Mouse (Mus musculus) myocyte (in vitro differentiated cells): ENCODE measurements around the gene Prpf8.

Experiments
- CEBPB ChIP-seq: IDR thresholded peaks from 2 replicates; pipeline ENCODE4 v1.6.1; 2011; ENCODE audit warnings: mild to moderate bottlenecking, moderate library complexity; ENCODE audit not compliant: poor library complexity, insufficient read depth, severe bottlenecking
- E2F4 ChIP-seq: IDR thresholded peaks from one replicate; pipeline ENCODE4 v1.6.1; 2011; ENCODE audit warnings: mild to moderate bottlenecking, control low read depth, moderate library complexity; ENCODE audit not compliant: insufficient read depth
- MAX ChIP-seq: IDR thresholded peaks from one replicate; pipeline ENCODE4 v1.6.1; 2011; ENCODE audit warnings: low read depth, mild to moderate bottlenecking, control low read depth
- MYOD1 ChIP-seq, 3 experiments: IDR thresholded peaks; one replicate each; pipeline ENCODE4 v1.6.1; 2011; ENCODE audit warnings: control low read depth in 2 of 3, low read depth in 2 of 3, mild to moderate bottlenecking in 2 of 3, moderate library complexity in 1 of 3; ENCODE audit not compliant: insufficient read length in 2 of 3, control insufficient read depth in 1 of 3
- MYOG ChIP-seq, 3 experiments: IDR thresholded peaks; one replicate each; pipeline ENCODE4 v1.6.1; 2011; ENCODE audit warnings: control low read depth in 2 of 3, low read depth in 2 of 3, mild to moderate bottlenecking in 2 of 3; ENCODE audit not compliant: insufficient read length in 2 of 3, control insufficient read depth in 1 of 3, insufficient read depth in 1 of 3
- POLR2A ChIP-seq: IDR thresholded peaks from one replicate; pipeline ENCODE4 v1.6.1; 2011; ENCODE audit warnings: low read depth, mild to moderate bottlenecking, control low read depth, moderate library complexity; ENCODE audit not compliant: insufficient read length
- POLR2AphosphoS2 ChIP-seq: IDR thresholded peaks from one replicate; pipeline ENCODE4 v1.6.1; 2011; ENCODE audit warnings: low read depth, control low read depth; ENCODE audit not compliant: insufficient read length
- REST ChIP-seq: IDR thresholded peaks from one replicate; pipeline ENCODE4 v1.6.1; 2011; ENCODE audit warnings: mild to moderate bottlenecking, control low read depth, moderate library complexity; ENCODE audit not compliant: insufficient read depth, insufficient read length
- SRF ChIP-seq: IDR thresholded peaks from one replicate; pipeline ENCODE4 v1.6.1; 2011; ENCODE audit warnings: low read depth; ENCODE audit not compliant: control insufficient read depth, insufficient read length
- TCF12 ChIP-seq: IDR thresholded peaks from one replicate; pipeline ENCODE4 v1.6.1; 2011; ENCODE audit warnings: mild to moderate bottlenecking, control low read depth; ENCODE audit not compliant: poor library complexity, insufficient read depth, severe bottlenecking
- TCF3 ChIP-seq: IDR thresholded peaks from one replicate; pipeline ENCODE4 v1.6.1; 2011; ENCODE audit warnings: low read depth, control low read depth; ENCODE audit not compliant: insufficient read length
- USF1 ChIP-seq: IDR thresholded peaks from one replicate; pipeline ENCODE4 v1.6.1; 2011; ENCODE audit warnings: low read depth, mild to moderate bottlenecking, control low read depth, moderate library complexity

DNA sequence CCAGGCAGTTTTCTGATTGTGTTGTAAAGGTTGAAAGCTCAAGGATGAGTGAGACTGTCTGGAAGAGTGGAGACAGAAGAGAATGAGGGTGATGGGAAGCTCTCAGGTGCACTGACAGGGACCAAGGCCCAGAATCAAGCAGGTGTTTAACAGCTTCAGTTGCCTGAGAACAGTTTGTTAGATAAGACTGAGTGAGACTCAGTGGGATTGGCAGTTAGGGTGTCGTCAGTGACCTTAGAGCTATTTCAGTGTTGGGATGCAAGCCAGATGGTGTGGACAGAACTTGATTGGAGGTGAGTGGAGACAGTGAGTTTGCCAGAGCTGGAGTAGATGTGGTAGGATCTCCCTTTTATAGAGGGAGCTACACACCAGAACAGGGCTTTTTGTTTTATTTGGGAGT, 11.5 kb downstream of the Prpf8 start:
- TF ChIP-seq POLR2A (no peak), CEBPB (no peak), POLR2AphosphoS2 (no peak), USF1 (no peak), E2F4 (no peak), MAX (no peak), REST (no peak), TCF12 (no peak), MYOD1 (IDR thresholded peaks at IDR 0.05; ENCODE audit: control insufficient read depth in 1 of 3, insufficient read length in 2 of 3, low read depth in 2 of 3) (no peak), MYOG (IDR thresholded peaks at IDR 0.05; ENCODE audit: control insufficient read depth in 1 of 3, insufficient read depth in 1 of 3, insufficient read length in 2 of 3, low read depth in 2 of 3) (no peak), SRF (no peak), TCF3 (no peak)
